Mouse (Mus musculus): Measurements from ENCODE around the gene Gm20767.
"Not testable (repeated sequence)": the region's sequence is repeated elsewhere in the genome, so short reads cannot be mapped to it uniquely, and the experiment has no call there.

DNA sequence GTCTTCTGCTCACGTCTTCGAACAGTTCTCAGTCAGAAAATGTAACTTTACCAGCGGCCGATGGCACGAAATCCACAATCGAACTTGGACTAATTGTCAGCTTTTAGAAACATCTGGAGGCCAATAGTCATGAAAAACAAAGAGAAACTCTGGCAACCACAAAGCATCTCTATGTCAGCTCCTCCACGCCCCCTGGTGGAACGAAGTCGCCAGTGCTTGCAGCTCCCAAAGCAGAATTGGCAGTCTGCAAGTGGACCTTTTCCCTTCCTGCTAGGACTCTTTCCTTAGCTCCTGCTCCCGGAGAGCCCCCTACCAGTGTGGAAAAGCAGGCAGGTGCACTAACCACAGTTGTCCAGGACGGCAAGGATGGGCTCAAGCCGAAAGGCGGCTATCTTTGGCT lies 47.1 kb upstream of the Gm20767 start:
- not testable (repeated sequence) for TF ChIP-seq CTCF (IDR thresholded peaks at IDR 0.05; ENCODE audit: low read depth, low read length); POLR2A (IDR thresholded peaks at IDR 0.05; ENCODE audit: insufficient read depth, low read length); EP300 (IDR thresholded peaks at IDR 0.05; ENCODE audit: insufficient read depth, low read depth, low read length)
